Mouse (Mus musculus): ENCODE measurements around the gene Atp5h.
"Not testable (repeated sequence)": the region's sequence is repeated elsewhere in the genome, so short reads cannot be mapped to it uniquely, and the experiment has no call there.

Atp5h gene

GRCm38 (mm10) chr11:115419531-115420237 lies at the start of gene Atp5h, which contains the start of gene Kctd2:
Atp5h (minus strand) TSS chr11:115419962.
Kctd2 (plus strand) TSS chr11:115420128.
- DNase-seq: peak; percentile 94

DNA sequence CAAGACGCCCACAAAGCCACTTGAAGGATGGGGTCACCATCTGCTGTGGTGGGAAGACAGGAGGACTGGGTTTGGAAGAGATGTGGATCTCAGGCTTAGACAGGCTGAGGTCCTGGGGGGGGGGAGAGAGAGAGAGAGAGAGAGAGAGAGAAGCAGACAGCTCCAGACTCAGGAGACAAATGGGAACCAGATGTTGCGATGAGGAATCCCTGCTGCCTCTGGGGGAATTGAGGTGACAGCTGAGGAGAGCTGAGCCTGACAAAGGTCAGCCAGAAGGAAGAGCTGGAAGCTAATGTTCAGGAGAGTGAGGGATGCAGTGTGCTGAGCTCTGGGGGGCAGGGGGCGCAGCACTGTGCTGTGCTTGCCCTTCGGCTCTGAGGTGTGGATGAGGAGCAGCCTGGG lies 47.5 kb upstream of the Atp5h start:
- DNase-seq: no peak

- DNase-seq: no peak
Observed at GRCm38 (mm10) chr11:115464851-115465250, 45.1 kb upstream of the Atp5h start.

DNA sequence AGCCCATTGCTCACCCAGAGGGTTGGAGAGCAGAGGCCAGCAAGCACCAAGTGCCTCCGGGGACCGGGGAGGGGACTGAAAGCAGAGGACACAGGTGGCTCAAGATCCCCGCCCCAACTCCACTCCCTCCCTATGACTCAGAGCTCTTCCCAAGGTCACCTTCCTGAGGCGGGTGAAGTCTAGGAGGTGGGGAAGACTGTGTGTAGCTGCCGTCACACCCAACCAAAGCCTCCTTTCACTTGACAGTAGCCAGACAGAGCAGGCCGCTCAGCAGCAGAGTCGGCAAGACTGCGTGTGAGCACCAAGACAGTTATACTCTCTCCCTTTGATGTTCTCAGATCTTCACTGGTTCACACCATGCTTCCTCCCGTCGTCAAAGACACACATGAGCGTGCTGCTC lies 43.6 kb upstream of the Atp5h start:
- no peak for DNase-seq

DNA sequence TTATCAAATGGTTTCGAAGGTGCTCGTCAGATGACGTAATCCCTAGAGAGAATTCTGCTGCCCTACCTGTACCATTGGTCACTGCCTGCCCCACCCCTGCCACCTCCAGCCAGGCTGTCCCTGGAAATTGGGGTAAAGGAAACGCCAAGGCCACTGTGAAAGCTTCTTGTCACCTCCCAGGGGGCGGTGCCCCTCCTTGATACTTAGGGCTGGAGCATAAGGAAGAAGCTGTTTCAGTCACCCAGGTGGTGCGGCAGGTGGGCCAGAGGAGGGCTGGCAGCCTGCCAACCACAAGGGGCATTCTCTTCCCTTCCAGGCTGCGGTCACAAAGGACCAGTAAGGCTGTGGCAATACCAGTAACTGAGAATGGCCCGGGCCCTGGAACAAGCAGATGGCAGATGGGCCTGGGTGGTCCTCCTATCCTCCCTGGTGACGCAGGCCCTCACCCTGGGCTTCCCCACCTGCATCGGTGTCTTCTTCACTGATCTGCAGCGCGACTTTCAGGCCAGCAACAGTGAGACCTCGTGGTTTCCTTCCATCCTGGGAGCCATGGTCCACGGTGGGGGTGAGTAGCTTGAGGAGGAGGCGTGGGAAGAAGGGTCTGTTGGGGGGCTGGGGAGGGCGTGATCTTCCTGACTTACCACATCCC lies 42.6 kb upstream of the Atp5h start, which contains the start of gene Slc16a5:
TSS of gene Slc16a5 (plus strand) at position 232 of the 649 bp plus-strand sequence.
- DNase-seq: no peak

DNA sequence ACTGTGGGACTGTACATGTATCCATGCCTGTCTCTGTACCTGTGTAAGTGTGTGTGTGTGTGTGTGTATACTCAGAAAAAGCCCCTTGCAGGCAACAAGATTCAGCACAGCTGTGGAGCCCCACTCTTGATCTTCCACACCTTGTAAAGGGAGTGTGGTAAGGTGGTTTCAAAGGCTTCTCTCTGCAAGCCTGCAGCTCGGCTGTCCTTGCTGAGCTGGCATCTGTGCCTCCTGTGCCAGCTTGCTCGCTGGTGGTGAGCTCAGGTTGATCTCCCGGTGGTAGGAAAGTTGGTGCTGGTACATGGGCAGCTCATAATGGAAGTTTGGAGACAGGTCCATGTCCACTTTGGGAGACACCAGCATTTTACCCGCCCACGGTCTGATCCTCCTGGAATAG lies 42.1 kb upstream of the Atp5h start:
- DNase-seq: no peak

DNA sequence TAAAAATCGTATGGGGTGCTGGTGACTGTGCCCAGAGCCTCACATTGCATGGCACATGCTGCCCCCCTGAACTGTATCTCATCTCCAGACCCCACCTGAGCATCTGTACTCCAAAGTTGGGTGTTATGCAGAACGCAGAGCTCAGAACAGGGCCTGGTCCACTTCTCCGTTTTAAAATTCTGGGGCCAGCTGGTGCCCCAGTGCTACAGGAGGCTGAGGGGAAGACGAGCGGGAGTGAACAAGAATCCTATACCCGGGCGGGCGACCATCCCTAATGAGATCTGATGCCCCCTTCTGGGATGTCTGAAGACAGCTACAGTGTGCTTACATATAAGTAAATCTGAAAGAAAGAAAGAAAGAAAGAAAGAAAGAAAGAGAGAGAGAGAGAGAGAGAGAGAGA lies 41.2 kb upstream of the Atp5h start:
- DNase-seq: no peak

DNA sequence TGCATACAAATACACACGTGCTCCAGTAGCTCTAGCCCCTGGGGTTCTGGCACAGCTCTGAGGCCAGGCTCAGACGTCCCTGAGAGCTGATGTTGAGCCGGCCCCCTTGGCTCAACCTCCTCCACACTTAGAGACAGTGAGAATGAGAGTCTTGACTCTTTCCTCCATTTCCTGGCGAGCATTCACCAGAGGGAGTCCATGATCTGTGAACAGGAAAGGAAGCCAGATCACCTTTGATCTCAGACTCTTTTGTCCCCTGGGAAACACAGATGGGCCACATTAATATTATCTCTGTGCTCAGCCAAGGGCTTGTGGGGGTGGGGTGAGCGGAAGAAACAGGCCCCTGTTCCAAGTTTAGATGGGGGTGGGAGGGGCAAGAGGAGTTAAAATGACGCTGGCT lies 37.6 kb upstream of the Atp5h start:
- no peak for DNase-seq

DNA sequence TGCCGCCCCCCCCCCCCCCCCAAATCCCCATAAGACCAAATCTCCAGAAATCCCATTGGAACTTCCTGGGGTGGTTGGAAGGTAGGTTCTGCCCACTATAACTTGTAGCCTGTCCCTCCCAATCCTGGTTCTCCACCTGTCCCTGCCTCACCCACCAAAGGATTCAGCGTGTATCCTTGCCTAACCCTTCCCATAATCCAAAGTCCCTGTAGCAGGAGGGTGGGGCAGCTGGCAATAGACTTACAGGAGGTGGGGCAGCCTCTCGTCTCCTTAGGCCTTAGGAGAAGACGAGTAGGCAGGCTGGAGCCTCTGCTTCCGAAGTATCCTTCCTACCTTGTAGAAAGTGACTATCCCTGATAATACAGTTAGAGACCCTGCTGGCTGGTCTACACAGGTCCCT lies 36.4 kb upstream of the Atp5h start:
- DNase-seq: no peak

GRCm38 (mm10) chr11:115455619-115456018 lies 35.9 kb upstream of the Atp5h start:
- DNase-seq: no peak

DNA sequence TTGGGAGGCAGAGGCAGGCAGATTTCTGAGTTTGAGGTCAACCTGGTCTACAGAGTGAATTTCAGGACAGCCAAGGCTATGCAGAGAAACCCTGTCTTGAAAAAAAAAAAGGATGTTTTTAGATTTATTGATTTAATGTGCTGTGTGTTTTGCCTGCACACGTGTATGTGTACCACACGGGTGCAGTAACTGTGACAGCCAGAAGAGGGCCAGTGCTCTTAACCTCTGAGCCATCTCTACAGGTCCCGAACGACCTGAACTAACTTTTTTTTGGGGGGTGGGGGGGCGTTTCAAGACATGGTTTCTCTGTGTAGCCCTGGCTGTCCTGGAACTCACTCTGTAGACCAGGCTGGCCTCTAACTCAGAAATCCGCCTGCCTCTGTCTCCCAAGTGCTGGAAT lies 35.1 kb upstream of the Atp5h start:
- DNase-seq: not testable (repeated sequence)

- DNase-seq: no peak
Observed at GRCm38 (mm10) chr11:115453306-115453705, 33.5 kb upstream of the Atp5h start.

GRCm38 (mm10) chr11:115452281-115452860 lies 32.6 kb upstream of the Atp5h start:
- no peak for DNase-seq

DNA sequence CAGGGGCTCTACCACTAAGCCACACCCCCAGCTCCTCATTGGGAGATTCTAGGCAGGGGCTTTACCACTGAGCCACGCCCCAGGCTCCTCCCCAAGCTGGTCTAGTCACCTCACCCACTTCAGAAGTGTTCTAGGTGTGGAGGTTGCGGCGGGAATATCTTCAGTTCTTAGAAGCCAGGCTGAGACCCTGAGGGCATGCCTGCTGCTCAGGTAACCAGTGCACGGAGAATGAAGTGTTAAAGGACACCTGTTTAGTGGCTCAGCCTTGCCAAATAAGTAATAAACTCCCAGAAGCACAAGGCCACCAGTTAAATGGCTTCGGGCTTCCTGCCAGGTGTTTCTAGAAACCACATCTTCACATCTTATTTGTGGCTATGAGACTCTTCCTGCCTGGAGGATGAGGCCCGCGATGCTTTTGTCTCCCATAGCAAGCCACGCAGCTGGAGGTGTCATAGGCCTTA lies 32.0 kb upstream of the Atp5h start:
- DNase-seq: no peak

GRCm38 (mm10) chr11:115450176-115450575 lies 30.4 kb upstream of the Atp5h start:
- DNase-seq: no peak

DNA sequence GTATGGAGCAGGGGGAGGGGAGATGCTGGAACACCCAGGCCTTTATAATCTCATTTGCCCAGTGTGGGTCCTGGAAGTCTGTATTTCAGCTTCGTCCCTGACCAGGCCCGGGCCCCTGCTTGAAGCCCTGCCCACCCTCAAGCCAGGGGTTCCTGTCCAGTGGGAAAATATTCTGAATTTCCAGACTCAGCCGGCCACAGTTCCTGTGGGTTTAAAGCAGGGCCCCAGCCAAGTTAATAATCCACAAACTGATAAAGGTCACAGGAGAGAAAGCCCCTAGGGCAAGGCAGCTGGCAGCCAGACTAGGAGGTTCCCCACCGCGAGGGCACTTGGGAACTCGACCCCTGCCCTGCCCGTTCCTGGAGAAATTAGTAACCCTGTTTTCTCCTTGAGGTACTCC lies 29.2 kb upstream of the Atp5h start:
- no peak for DNase-seq

GRCm38 (mm10) chr11:115448075-115448474 lies 28.3 kb upstream of the Atp5h start:
- DNase-seq: no peak

DNA sequence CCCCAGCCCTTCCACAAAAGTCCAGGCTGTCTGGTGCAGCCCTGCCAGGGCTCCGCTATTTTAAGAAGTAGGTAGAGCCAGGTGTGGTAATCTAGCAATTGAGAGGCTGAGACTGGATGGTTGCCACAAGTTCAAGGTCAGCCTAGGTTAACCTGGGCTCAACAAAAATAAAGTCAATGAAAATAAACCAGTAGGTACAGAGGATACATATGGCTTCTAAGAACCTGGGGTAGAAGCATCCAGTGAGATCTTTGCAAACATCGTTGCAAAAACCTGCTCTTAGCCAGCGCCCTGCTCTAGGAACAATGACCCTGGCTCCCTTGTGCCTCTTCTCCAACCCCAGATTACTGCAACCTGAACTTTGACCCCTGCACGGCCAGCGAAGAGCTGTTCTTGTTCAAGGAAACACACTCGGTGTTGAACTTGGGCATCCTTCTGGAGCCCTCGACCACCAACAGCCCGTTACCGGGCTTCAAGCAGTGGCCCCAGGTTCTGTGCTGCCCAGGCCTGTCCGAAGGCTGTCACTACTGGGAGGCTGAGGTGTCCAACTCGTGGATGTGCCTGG lies 27.6 kb upstream of the Atp5h start:
- DNase-seq: no peak

GRCm38 (mm10) chr11:115446906-115447305 lies 27.1 kb upstream of the Atp5h start:
- DNase-seq: no peak

DNA sequence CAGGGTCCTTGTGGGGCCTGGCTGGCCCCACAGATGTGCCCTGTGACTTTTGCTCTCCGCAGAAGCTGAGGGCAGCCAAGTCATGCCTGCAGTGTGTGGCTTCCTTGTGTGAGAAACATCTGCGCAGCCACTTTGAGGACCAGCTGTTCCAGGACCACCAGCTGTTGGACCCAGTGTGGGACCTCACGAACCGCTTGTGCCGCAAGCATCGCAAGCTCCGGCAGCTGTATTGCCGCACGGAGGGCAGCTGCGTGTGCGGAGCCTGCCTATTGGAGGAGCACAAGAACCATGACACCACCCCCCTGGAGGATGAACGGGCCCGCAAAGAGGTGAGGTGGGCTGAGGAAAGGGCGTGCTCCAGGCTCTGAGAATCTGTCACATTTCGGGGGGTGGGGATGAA lies 21.7 kb upstream of the Atp5h start:
- no peak for DNase-seq

- no peak for DNase-seq
Observed at GRCm38 (mm10) chr11:115439906-115440595, 20.3 kb upstream of the Atp5h start, which contains the start of gene Trim80. Trim80 (plus strand) TSS chr11:115440545.

DNA sequence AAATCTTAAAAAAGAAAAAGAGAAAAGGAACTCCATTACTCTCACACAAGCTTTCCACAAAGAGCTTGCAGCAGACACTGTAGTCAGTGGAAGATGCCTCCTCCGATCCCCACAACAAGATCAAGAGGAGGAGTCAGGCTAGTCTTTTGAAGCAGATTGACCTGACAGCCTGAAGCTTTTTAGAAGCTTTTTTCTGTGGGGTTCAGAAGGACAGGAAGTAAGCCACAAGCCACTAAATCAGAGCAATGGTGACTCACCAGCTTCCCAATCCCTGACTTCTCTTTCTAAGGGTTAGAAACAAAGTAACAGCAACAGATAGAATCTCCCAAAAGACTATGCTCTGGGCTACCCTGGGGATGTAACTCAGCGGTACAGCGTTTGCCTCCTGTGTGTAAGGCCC lies 19.6 kb upstream of the Atp5h start:
- no peak for DNase-seq

GRCm38 (mm10) chr11:115437571-115438122 lies 17.9 kb upstream of the Atp5h start:
- no peak for DNase-seq

Measured in cerebellum, adult 8-10 months (tissue).